Mouse (Mus musculus): ENCODE data around the gene Camk1g.

GRCm38 (mm10) chr1:193407487-193407886 is 37.4 kb upstream of the Camk1g start:
- TF ChIP-seq CTCF (IDR thresholded peaks at IDR 0.05; ENCODE audit: insufficient read depth, low read length) (no peak), POLR2A (IDR thresholded peaks at IDR 0.05; ENCODE audit: borderline replicate concordance, extremely low read depth, low read depth, low read length) (no peak)
